Comparison of ENCODE assay signal across 23 mouse cellular contexts in the genomic region with DNA sequence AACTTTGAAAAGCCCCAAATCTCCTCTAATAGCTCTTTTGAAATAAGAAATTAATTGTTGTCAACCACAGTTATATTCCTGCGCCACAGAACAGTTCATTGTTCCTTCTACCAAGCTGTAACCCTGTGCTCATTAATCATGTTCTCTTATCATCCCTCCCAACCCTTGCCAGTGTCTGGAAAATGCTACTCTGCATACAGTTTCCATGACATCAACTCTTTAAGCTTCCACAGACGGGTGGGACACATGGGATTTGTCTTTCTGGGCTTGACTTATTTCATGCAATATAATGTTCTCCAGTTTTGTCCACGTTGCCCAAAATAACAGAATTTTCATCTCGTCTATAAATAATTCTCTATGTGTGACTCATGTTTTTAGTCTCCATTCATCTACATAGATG. TPM values are rescaled to one million over a fixed set of nuclear protein-coding genes. Genes with fewer than 3 reads are reported as not detected.
DNase-seq lines count a peak whose midpoint lies in the region; ATAC-seq and TF ChIP-seq lines count a peak whose summit lies in the region.
"Had no signal": no experiment of that assay in that cellular context is flagged by ENCODE, and none has a peak within 500 bp of the region (broad histone marks: within the 10 kb centered on the region; RNA-seq: fewer than 3 reads in every experiment).

No protein-coding gene starts in this region.

- DNase-seq in adrenal gland, adult 2 months, result peak; percentile 11
- DNase-seq in adrenal gland, postnatal 10 days, result no peak
- DNase-seq in heart, postnatal 4 days, result no peak
- no peak for DNase-seq in lung, embryonic 14.5 days
- DNase-seq in lung, postnatal 10 days, result no peak
- DNase-seq in embryo, embryonic 10.5 days (ENCODE audit: low spot score), result peak; percentile 33
- DNase-seq in spleen, postnatal 4 days (ENCODE audit: low spot score in 2 of 2), result no peak
- DNase-seq: cerebellum, adult 9-11 months; gastrocnemius, adult 2 months; kidney, adult 8-10 months; kidney, postnatal 4 days; midbrain, embryonic 14.5 days; thymus, adult 2 months had no signal

- no peak for TF ChIP-seq CTCF in lung, embryonic 14.5 days (IDR thresholded peaks at IDR 0.05; ENCODE audit: low read depth)

- WGBS in heart, embryonic 15.5 days, result 36% methylated on average over 4 of the region's 4 CpGs
- WGBS in lung, embryonic 14.5 days, result 52% methylated on average over 4 of the region's 4 CpGs

- H3K36me3 ChIP-seq in heart, embryonic 15.5 days, result no peaks in the 10 kb centered on the region
- no peaks in the 10 kb centered on the region for H3K36me3 ChIP-seq in lung, embryonic 14.5 days (ENCODE audit: insufficient read depth)
- H3K36me3 ChIP-seq: embryonic facial prominence, embryonic 10.5 days; limb, embryonic 13.5 days; neural tube, embryonic 15.5 days had no signal

- H3K4me3 ChIP-seq in heart, embryonic 15.5 days, result no peak overlapping the region
- H3K4me3 ChIP-seq in lung, embryonic 14.5 days (ENCODE audit: low read depth, low read length), result no peak overlapping the region
- H3K4me3 ChIP-seq: embryonic facial prominence, embryonic 10.5 days; erythroblast, embryonic 14.5 days; gastrocnemius, adult 2 months; limb, embryonic 13.5 days; myocyte; neural tube, embryonic 15.5 days had no signal

- ATAC-seq in heart, embryonic 15.5 days (replicated peaks; ENCODE audit: insufficient number of reproducible peaks, insufficient read depth, low FRiP score, low read depth), result peak; percentile 75; the same call in 1 of the 2 replicates
- ATAC-seq in lung, embryonic 14.5 days (ENCODE audit: insufficient read depth), result peak; percentile 17; the same call in 1 of the 2 replicates
- ATAC-seq: activated CD4-positive, CD25-positive, alpha-beta regulatory T cell, adult 4 months; forebrain, embryonic 14.5 days; inflammation-experienced regulatory T-cells, adult 6 months had no signal

- H3K4me2 ChIP-seq in heart, embryonic 15.5 days, result no peak overlapping the region
- H3K4me2 ChIP-seq in lung, embryonic 14.5 days, result no peak overlapping the region
- H3K4me2 ChIP-seq: limb, embryonic 13.5 days; neural tube, embryonic 15.5 days had no signal

- H3K4me1 ChIP-seq in heart, embryonic 15.5 days (replicated peaks), result peaks cover 39% of the 10 kb centered on the region
- H3K4me1 ChIP-seq in lung, embryonic 14.5 days (ENCODE audit: insufficient read depth), result no peaks in the 10 kb centered on the region; the same call in 1 of the 2 replicates
- H3K4me1 ChIP-seq: limb, embryonic 13.5 days had no signal

- H3K27ac ChIP-seq in heart, embryonic 15.5 days, result peak overlapping the region; percentile 49
- no peak overlapping the region for H3K27ac ChIP-seq in lung, embryonic 14.5 days (ENCODE audit: low read depth)
- H3K27ac ChIP-seq: embryonic facial prominence, embryonic 10.5 days; gastrocnemius, adult 2 months; limb, embryonic 13.5 days; neural tube, embryonic 15.5 days had no signal

- no peaks in the 10 kb centered on the region for H3K27me3 ChIP-seq in heart, embryonic 15.5 days
- no peaks in the 10 kb centered on the region for H3K27me3 ChIP-seq in lung, embryonic 14.5 days (ENCODE audit: insufficient read depth, low read length)
- H3K27me3 ChIP-seq: limb, embryonic 13.5 days; neural tube, embryonic 15.5 days; Patski had no signal

- H3K9ac ChIP-seq in heart, embryonic 15.5 days, result no peak overlapping the region
- no peak overlapping the region for H3K9ac ChIP-seq in lung, embryonic 14.5 days
- H3K9ac ChIP-seq: limb, embryonic 13.5 days; neural tube, embryonic 15.5 days had no signal

- H3K9me3 ChIP-seq in heart, embryonic 15.5 days (replicated peaks), result no peaks in the 10 kb centered on the region
- H3K9me3 ChIP-seq in lung, embryonic 14.5 days (ENCODE audit: low read depth, low read length), result no peaks in the 10 kb centered on the region
- H3K9me3 ChIP-seq: embryonic facial prominence, embryonic 10.5 days; limb, embryonic 13.5 days; neural tube, embryonic 15.5 days had no signal

RNA-seq across cellular contexts. Expression of gene Fam198b, which starts 42.7 kb away (rescaled TPM):
- 10 to 100 TPM in 1 of 2 experiments, 1 to 10 TPM in 1; 6.2 to 31.2 TPM for total RNA-seq in adrenal gland, adult 2 months (2021)
- polyA plus RNA-seq in adrenal gland, adult 2 months (2012; rRNA removed), result 2.8 and 5.4 TPM in 2 replicates
- 10 to 100 TPM; 31.6 to 31.7 TPM for total RNA-seq in adrenal gland, postnatal 10 days (2021)
- 53.3 and 64.5 TPM in 2 replicates for polyA plus RNA-seq in heart, embryonic 15.5 days (2015; fragmentation: Nextera tagmentation; extraction: Ambion mirVana)
- 100 to 1,000 TPM; 116 to 133 TPM for total RNA-seq in heart, postnatal 4 days (2021)
- polyA plus RNA-seq in lung, embryonic 14.5 days (2014; fragmentation: Nextera tagmentation; extraction: Ambion mirVana), result 16.4 and 17.8 TPM in 2 replicates

Comparison
In these comparisons a context has a peak if more than half of its experiments do, and no peak if none do; other contexts are left out.
1. DNase-seq: peak in adrenal gland, adult 2 months (single experiment) and embryo, embryonic 10.5 days (single experiment); none in adrenal gland, postnatal 10 days (single experiment), heart, postnatal 4 days (single experiment), lung, embryonic 14.5 days (single experiment), lung, postnatal 10 days (single experiment) and spleen, postnatal 4 days (0 of 2).